Mouse (Mus musculus) large intestine, adult 2 months (tissue): Measurements from ENCODE around the gene Atp6v0e2. TPM values are rescaled to one million over a fixed set of nuclear protein-coding genes. Genes with fewer than 3 reads are reported as not detected.
A peak's percentile ranks its signal among the peaks of the same experiment; 100 is the strongest.

Experiments
- DNase-seq: peaks from one replicate; pipeline ENCODE4 v3.0.0-alpha.2; 2012; ENCODE audit warnings: low read depth, low spot score
- WGBS: fragments of 180-500 bp; shearing (Covaris S2); methylation state at CpG from one replicate; pipeline ENCODE4 v1.1.7; 2018; 5-methylcytosine and 5-hydroxymethylcytosine counted together
- polyA plus RNA-seq: library from polyadenylated mRNA; depleted of rRNA; stranded (reverse); fragments of >200 nt; gene quantifications from 2 replicates; pipeline ENCODE4 v1.2.3, GENCODE M21; 2012

The Atp6v0e2 gene
- polyA plus RNA-seq, 1 experiment, result 45.9 TPM

DNA sequence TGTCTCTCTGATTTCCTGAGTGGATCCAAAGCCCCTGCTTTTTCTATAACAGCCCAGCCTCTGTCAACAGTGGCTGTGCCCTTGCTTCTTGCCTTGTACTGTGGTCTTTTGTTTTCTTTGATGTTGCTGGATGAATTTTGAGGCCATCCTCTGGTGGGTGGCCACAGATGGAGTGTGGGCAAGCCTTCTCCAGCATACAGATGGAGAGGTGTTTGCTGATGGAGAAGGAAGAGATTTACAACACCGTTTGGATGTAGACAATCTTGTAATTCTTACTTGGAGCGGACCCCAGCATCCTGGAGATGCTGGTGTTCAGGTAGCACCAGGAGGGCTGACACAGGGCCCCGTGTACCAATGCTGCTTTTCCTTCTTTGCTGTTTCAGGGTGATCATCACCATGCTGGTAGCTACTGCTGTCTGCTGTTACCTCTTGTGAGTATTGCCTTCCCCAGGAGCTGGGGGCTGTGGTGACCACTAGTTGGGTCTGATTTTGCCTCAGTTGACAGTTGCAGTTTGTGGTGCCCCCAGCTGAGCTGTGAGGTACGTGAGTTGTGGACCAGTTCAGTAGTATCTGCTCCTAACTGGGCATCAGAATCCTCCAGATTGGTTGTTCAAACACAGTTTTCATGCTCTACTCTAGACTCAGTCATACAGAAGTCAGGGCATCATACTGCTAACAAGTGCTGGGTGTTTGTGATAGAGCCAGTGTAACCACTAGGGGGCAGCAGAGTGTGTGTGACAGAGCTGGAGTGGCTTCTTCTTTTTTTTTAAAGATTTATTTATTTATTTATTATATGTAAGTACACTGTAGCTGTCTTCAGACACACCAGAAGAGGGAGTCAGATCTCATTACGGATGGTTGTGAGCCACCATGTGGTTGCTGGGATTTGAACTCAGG, 1.7 kb downstream of the Atp6v0e2 start:
- 70% methylated on average over 5 of the region's 5 CpGs for WGBS
- DNase-seq, result no peak

DNA sequence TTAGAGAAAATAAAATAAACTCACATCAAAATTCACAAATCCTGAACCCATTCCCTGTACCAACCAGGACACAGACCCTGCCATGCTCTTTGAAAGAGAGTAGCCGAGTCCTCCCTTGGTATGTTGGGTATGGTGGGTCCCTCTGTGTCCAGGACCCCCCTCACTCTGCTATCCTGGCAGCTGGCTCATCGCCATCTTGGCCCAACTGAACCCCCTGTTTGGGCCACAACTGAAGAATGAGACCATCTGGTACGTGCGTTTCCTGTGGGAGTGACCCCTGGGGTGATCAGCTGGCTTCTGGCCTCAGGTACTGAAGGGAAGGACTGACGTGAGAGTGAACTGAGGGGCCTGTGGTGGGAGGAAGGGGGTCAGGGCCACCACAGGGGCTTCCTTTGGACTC, 2.4 kb downstream of the Atp6v0e2 start:
- 84% methylated on average over 5 of the region's 5 CpGs for WGBS
- DNase-seq, result no peak

GRCm38 (mm10) chr6:48540721-48541120, 3.3 kb downstream of the Atp6v0e2 start:
- 78% methylated on average over 3 of the region's 3 CpGs for WGBS
- no peak for DNase-seq

DNA sequence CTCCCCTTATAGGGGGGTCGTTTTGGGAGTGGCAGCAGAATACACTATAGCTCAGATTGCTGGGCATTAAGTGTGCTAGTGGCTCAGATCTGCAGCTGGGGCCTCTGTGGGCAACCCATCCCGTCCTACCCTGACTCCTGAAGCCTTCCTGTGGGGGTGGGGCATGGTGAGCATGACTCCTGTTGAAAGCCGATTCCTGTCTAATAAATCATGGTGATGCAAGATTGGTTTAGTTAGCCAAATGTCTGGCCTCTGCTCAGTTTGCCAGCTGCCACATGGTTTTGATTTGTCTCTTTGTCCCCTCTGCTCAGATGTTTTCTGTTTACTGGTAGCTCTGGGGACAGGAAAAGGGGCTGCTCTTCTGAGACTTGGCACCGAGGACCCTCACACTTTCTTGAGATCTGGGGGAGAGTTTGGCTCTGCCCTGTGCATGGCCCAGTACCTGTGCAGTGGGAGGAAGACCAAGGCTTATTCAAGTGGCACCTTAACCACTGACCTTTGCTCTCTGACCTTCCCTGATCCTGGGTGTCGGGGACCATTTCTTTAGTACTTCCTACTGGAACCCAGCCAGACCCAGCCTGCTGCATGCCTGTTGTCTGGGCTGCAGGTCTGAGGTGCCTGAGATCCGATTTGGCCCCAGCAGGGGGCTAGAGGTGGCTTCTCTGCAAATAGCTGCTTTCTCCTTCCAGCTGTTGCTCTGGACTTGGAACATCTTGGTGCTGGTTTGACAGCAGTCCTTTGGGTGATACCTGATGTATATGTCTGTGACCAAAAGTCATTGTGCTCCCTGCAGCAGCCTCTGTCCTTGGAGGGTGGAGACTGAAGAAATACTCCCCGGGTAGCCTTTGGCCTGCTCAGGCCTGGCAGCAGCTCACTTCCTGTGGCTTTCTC, 4.4 kb downstream of the Atp6v0e2 start:
- WGBS, result 21% methylated on average over 7 of the region's 7 CpGs
- no peak for DNase-seq

DNA sequence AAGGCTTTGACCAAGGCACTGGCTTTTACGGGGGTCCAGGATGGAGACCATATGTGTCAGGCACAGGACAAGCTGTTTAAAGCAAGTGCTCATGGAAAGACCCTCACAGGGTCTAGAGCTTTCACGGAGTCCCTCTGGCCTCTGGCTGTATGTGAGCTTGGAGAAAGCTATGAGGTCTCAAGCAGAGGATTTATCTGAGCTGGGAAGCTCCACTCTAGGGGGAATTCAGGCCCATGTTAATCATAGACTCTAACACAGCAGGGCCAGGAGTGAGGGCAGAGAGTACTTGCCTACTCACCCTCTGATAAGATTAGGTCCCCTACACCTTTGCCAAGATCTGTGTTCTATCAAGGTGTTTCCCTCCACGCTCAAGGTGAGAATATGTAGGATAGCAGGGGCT, 5.2 kb downstream of the Atp6v0e2 start:
- WGBS, result 83% methylated on average over 3 of the region's 3 CpGs
- no peak for DNase-seq

- DNase-seq, result no peak
- WGBS, result 54% methylated on average over 5 of the region's 5 CpGs
These were observed 7.8 kb downstream of the Atp6v0e2 start for GRCm38 (mm10) chr6:48545251-48545650.

- WGBS, result 41% methylated on average over 1 of the region's 1 CpGs
- DNase-seq, result no peak
These were observed 8.9 kb downstream of the Atp6v0e2 start for GRCm38 (mm10) chr6:48546271-48546670.

GRCm38 (mm10) chr6:48546858-48547257, 9.4 kb downstream of the Atp6v0e2 start:
- no peak for DNase-seq

DNA sequence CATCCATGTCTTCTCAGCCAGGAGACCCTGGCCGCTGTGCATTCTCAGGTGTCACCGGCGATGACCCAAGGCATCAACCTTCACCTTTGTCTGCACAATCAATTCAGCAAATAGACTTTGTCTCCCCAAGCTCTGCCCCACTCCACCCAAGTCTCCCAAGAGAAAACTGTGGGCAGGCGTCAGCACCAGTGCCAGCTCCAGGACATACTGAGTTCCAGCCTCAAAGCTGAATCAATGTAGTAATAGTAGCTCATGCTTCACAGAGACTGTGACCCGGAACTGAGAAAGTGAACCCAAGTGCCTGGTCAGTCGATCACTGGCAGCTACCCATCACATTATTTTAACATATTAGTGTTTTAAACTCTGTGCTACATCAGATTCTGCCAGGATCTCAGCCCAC, 10.9 kb downstream of the Atp6v0e2 start:
- 79% methylated on average over 6 of the region's 6 CpGs for WGBS
- DNase-seq, result no peak

More at GRCm38 (mm10) chr6:48546858-48547257, 9.4 kb downstream of the Atp6v0e2 start:
- WGBS, result 52% methylated on average over 4 of the region's 4 CpGs

DNA sequence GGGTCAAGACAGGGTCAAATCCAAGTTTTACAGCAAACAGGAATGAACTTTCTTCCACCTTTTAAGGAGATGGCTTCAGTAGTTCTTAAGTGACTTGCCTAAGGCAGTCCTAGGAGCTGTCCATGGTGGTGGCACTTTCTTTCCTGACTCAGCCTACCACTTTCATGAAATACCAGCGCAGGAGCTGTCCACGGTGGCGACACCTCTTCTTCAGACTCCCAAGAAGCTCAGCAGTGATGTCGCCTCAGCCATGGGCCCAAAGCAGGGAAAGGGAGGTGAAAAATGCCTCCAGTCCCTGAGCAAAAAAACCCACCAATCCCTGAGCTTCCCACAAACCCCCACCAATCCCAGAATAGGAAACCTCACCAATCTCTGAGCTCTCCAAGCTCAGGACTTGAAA, 15.5 kb downstream of the Atp6v0e2 start:
- DNase-seq, result no peak
- WGBS, result 52% methylated on average over 4 of the region's 4 CpGs

DNA sequence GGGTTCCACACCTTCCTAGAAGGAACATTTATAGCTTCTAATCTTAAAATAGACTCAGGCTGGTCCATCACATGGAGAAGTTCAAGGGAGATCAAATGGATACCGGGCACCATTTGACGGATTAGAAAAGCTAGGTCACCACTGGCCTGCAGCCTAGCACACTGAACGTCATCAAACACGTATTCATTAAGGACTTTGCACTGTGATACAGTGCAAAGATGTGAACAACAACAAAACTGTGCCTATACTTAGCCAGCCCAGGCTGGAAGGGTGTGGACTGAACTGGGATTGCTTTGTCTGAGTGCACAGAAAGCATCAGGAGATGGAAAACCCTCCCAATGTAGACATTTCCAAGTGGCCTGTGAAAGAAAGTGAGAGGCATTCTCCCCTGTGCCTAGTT, 16.4 kb downstream of the Atp6v0e2 start:
- 56% methylated on average over 4 of the region's 4 CpGs for WGBS
- no peak for DNase-seq

DNA sequence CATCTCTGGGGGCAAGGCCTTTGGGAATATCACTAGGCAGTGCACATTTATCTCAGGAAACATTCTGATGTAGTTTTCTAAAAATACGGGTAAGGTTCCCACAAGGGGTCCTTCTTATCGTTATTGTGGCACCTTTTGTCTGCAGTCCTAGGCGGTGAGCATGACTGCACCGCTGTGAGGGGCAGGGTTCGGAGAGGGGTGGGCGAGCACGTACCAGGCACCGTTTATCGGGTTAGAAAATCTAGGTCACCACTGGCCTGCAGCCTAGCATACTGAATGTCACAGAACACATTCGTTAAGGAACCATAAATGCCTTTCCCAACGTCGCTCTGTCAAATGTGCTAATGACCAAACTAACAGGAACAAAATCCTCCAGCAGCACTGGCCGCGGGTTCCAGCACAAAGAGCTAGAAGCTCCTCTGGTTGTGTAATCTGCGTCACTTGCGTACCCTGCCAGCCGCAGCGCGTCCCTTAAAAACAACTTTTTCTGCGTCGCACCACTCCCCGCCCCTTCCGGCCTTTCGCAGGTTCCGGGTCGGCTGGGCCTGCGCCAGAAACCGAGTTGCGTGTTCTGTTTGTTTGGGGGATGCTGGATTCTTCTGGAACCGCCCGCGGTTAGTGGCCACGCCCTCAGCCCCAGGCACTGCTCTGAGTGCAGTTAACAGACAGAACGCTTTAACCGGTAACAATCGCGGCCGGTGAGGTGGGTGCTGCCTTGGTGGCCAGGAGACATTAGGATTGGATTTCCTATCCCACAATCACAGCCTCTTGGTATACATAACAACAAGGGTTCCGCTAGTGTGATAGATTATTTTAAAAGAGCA, 17.1 kb downstream of the Atp6v0e2 start, which contains the start of gene Lrrc61:
Lrrc61 (plus strand) TSS at position 517 of the 824 bp plus-strand sequence.
- peak; percentile 73 for DNase-seq
- 1% methylated on average over 39 of the region's 39 CpGs for WGBS

GRCm38 (mm10) chr6:48555104-48555890, 17.9 kb downstream of the Atp6v0e2 start:
- WGBS, result 25% methylated on average over 14 of the region's 14 CpGs
- DNase-seq, result no peak

GRCm38 (mm10) chr6:48555956-48556355, 18.5 kb downstream of the Atp6v0e2 start:
- DNase-seq, result no peak
- WGBS, result 90% methylated on average over 3 of the region's 3 CpGs

DNA sequence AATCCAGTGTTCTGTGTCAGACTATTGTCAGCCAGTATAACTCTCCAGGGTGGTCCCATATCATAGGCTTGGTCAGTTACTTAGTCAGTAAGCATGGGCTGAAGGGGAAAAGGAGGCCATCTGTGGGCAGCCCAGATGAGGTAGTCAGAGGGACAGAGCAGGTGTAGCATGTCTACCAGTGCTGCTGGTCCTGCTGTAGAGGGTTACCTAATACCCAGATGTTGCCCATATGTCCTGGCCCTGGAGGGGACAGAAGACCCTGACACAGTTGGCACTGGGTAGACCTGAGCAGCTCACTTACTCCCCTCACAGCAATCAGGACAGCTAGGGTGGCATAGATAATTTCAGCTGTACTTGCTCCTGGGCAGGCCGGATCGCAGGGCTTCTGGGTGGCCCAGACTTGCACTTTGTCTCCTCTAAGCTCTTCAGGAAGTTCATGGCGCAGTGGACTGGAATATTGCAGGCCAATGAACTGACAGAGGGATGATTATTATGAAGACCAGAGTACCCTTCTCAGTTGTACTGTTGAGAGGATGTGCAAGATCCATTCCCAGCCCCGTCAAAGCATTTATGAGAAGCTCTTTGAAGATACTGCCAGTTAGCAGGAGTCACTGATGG, 28.4 kb downstream of the Atp6v0e2 start:
- 72% methylated on average over 4 of the region's 4 CpGs for WGBS
- DNase-seq, result no peak

DNA sequence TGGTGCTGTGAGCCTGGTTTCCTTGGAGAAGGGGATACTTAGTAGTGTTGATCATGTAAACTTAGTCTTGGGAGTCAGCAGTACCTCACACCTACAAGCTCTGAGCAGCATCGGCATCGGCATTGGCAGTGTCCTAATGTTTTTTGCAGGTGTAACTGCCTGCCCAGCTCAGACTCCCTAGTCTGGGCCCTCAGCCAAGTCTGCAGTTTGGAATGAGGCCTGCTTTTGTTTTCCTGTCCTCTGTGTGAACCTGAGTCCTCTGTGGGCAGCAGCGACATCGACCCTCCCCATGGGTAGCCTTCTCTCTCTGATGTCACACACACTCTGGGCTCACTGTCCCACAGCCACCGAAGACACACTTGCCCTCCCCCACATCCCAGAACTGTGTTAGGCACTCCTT, 28.9 kb downstream of the Atp6v0e2 start:
- no peak for DNase-seq

DNA sequence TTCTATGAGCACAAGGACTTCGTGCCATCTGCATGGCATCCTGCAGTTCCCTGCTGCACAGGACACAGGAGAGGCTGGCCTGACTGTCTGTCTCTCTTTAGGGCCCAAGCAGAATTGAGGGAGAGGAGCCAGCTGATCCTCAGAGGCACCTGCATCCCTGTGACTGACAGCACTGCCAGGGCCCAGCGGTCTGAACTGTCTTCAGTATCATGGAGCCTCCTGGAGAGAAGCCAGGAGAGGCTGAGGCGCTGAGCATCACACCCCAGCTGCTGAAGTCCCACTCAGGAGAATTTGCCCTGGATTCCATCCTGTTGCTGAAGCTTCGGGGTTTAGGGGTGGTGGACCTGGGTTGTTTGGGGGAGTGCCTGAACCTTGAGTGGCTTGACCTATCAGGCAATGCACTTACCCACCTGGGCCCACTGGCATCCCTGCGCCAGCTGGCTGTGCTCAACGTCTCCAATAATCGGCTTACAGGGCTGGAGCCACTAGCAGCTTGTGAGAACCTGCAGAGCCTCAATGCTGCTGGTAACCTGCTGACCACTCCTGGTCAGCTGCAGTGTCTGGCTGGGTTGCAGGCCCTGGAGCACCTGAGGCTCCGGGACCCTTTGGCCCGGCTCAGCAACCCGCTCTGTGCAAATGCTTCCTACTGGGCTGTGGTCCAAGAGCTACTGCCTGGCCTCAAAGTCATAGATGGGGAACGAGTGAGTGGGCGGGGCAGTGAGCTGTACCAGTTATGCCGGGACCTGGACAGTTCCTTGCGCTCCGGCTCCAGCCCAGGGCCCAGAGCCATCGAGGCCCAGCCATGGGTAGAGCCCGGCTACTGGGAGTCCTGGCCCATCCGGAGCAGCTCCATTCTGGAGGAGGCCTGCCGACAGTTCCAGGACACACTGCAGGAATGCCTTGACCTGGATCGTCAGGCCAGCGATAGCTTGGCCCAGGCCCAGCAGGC, 30.9 kb downstream of the Atp6v0e2 start:
- 33% methylated on average over 21 of the region's 21 CpGs for WGBS
- no peak for DNase-seq

More for the DNA sequence above, 28.9 kb downstream of the Atp6v0e2 start:
- 20% methylated on average over 5 of the region's 5 CpGs for WGBS
